Mouse (Mus musculus) CH12F3 (cell line): ENCODE results near the gene Zcchc12.

Experiments
- in situ Hi-C: fragments of 300-500 bp; cut with MboI; formaldehyde crosslinking; loops from 2 replicates; pipeline ENCODE4 v1.14.3; 2020; ENCODE audit warnings: low sequenced_read_pairs

Gene Zcchc12

DNA sequence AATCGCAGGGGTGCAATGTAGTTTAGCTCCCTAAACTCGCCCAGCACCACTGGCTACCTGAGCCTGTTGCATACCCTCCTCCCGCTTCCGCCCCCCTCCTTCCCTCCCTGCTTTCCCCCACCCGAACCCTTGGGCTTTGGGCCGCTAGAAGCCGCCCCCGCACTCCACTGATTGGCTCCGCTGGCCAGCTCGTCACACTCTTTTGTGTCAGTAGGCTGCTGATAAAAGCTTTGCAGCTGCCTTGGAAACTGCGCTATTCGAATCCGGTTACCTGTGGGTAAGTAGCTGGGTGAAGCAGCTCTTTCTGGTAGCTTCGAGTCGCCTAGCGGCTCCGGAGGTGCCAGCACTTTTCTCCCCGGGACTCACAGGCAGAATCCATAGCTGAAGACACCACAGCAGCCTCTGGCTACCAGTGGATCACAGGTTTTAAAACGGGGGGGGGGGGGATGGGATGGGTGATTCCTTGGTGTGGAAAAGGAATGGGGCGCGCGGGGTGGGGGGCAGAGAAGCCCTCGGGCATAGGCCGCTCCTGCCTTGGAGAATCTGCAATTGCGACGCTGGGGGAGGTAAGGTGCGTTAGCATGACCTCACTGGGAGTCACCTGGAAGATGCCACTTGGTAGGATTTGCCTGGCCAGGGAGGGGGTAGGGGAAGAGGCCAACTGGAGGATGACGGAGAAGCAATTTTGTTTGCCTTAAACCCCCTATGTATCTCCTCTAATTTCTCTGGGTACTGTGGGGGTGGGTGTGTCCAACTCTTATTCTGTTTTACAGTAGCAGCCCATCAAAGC lies at the start of gene Zcchc12:
Gene Zcchc12 (plus strand): TSS at position 169 of the 790 bp plus-strand sequence.
- in situ Hi-C loops: loop anchor here (25.0 kb wide), 1 partner anchor 359 kb away; no protein-coding TSS in a partner anchor

DNA sequence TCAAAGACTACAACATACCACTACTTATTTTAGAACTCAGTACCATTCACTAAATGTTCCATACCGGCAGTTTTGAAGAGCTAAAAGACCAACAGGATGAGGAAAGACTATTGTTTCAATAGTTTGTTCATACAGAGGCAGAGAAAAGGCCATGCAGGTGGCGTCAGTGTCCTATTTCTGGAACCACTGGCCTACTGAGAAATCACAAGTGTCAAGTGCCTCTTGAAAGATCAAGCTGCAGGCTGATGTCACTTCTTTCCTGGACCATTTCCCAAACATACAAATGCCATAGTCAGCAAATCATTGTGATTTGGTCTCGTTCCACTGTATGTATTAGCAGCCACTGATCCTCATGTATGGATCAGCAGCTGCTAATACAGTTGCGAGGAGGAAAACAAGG lies 49.0 kb upstream of the Zcchc12 start:
- in situ Hi-C loops: no loop called here

DNA sequence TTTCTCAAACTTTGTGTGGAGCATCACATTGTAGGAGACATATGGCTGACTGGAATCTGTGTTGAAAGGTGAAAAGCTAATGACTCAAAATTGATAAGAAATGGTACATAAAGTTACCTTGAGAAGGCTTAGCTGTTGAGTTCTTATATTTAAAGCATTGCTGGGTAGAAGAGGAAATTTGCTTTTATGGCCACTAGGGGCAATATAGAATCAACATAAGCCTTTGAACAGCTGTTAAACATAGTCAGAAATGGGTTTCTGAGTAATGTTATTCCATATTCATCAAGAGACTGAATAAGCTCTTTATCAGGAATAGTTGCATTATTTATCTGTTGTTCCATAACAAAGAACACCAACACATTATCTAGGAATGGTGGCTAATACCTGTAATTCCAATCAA lies 45.6 kb upstream of the Zcchc12 start:
- in situ Hi-C loops: no loop called here

DNA sequence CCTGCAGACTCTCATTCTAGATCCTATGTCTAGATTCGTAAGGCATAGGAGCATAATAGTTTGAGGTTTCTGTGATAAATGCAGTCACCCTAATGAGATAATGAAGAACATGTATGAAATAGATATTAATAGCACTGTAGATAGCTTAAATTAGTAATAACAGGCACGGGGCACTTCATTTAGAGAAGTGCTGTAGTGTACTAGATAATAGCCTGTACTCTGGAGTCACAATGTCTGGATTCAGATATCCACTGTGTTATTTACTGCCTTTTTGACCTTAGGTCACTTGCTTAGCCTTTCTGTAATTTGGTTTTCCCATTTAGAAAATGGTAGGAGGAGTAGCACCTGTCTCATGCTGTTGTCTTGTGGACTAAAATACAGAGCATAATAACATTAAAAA lies 39.0 kb upstream of the Zcchc12 start:
- in situ Hi-C loops: no loop called here

DNA sequence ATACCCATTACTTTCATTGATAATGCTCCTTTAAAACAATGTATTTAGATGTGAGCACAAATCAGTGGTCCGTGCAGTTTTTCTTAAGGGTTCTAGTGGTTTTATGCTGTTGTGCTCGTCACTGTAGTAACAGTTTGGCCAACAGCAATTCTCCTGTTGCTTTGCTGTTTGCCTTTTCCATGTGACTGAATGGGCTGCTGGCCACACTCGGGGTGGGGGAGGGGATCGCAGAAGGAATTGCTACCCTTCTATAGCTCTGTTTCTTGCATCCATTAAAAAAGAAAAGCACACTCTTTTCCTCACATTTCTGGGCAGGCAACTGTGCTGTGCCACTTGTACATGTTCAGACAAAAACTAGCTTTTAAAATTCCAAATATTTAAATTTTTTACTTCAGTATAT lies 34.1 kb upstream of the Zcchc12 start:
- in situ Hi-C loops: no loop called here

DNA sequence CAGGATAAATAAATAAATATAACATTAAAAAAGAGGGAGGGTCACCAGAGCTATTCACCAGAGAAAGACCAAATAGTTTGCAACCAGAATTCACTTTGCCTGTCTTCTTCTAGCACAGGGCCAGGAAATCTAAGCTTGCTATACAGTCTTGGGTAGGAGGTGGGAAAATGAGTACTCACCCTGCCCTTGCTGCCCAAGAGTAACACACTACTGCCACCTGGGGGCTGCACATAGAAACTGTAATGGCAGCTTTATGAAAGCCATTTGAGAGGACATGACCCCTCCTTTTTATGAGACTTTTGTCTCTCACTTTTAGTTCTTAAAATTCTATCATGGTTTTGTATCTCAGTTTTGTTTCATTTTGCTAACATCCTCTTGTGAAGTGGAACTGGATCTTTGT lies 12.1 kb upstream of the Zcchc12 start:
- in situ Hi-C loops: loop anchor here (25.0 kb wide), 1 partner anchor 346 kb away; no protein-coding TSS in a partner anchor

DNA sequence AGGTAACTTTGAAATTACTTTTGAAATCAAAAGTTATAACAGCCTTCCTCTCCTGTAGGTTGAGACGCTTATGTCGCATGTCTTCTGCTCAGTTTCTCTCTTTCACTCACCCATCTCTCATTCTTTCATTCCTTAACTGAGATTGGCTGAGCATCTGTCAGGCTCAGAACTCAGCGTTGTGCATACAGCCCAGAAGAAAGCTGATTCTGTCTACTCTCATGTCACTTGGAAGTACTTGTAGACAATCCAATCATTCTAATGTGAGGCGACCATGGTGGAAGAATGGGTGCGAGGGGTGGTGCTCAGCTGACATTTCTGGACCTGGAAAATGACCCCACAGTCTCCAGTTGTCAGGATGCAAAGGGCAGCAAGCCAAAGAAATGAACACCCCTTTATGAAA lies 9.7 kb upstream of the Zcchc12 start:
- in situ Hi-C loops: loop anchor here (25.0 kb wide), 1 partner anchor 349 kb away; no protein-coding TSS in a partner anchor

DNA sequence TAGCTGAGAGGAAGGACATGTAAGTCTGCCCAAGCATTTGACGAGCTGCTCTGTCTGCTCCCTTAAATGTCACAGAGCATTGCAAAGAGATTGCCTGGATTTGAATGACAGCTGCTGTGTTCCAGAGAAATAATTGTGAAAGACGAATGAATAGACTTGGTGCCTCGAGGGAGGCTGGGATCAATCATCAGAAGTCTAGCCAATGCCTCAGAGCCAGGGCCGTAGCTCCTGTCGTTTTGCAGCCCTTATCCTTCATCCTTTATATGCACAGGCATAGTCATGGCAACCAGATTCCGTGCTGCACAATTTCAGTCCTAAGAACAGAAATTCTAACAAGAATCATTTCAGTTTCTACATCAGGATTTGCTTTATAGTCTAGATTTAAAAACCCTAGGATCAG lies 9.3 kb upstream of the Zcchc12 start:
- in situ Hi-C loops: loop anchor here (25.0 kb wide), 1 partner anchor 349 kb away; no protein-coding TSS in a partner anchor

DNA sequence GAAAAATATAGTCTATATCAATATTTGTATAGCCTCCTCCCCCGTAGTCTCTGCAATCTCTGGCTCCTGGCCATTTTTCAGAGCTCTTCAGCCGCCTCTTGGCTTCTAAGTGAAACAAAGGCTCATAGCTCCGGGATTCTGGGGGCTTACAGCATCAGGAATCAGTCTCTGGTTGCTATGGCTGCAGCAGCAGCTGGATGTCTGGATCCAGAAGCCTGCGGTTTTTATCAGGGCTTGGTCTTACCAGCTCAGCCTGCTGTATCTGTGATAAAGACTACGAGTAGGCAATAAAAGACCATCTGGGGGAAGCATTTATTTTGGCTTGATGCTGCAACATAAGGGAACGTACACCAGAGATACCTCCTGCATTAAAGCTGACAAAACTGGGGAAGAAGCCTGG lies 1.8 kb upstream of the Zcchc12 start:
- in situ Hi-C loops: loop anchor here (25.0 kb wide), 1 partner anchor 357 kb away; no protein-coding TSS in a partner anchor

DNA sequence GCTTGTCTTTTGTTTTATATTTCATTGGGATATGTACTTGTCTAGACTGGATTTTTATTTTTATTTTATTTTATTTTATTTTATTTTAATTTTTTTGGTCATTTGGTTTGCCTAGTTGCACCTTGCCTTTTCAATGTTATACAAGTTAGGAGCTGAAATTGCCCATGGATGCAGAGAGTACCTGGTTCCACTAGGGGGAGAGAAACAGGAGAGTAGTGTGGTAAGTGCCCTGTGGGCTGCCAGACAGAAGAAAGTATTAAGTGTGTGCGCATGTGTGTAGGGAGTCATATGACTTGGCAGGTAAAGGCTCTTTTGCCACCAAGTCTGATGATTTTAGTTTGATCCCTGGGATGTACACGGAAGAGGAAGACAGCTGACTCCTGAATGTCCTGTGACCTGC lies 13.8 kb downstream of the Zcchc12 start:
- in situ Hi-C loops: no loop called here

DNA sequence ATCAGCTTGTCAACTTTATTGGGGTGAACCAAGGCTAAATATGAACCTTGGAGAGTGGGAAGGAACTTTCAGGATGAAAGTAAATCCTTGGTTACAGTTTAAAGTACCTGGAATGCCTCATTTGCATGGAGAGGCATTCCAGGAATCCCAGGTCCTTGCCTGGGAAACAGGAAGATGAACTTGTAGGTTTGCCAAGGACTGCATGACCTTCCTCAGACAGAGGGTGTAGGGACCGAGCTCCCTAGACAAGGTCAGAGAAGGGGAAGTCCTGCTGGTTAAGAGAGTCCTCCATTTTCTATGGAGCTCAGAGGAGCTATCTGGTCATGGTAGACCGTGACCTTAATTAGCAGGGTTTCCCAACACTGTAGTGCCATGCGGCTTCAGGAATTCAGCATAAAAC lies 15.5 kb downstream of the Zcchc12 start:
- in situ Hi-C loops: no loop called here

DNA sequence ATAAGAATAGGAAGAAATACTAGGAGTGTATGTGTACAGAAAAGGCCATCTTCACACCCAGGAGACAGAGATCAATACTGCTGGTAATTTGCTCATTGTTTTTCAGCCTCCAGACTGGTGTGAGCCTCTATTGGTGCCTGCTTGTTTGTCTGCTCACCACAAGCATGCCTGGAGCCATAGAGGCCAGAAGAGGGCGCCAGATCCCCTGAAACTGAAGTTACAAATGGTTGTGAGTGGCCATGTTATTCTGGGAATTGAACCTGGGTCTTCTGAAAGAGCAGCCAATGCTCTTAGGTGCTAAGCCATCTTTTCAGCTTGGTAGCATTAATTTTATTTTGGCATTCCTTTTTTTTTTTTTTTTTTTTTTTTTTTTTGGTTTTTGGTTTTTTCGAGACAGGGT lies 25.7 kb downstream of the Zcchc12 start:
- in situ Hi-C loops: no loop called here

DNA sequence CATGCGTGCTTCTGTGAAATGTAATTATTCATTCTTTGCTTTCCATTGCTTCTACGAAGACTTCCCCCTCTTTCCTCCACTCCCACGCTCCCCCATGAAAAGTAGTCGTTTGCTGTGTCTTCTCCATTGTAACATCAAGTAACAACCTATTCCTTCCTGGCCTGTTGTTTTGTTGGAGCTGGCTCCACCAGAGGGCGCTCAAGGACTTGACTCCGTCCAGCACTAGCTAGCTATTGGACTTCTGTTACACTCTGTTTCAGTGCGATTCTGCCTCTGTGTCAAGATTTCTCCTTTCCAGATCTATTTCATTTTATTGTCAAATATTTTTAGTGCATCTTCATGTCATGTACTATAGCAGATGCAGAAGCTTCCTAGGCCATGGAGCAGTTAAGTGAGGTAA lies 30.1 kb downstream of the Zcchc12 start:
- in situ Hi-C loops: no loop called here

DNA sequence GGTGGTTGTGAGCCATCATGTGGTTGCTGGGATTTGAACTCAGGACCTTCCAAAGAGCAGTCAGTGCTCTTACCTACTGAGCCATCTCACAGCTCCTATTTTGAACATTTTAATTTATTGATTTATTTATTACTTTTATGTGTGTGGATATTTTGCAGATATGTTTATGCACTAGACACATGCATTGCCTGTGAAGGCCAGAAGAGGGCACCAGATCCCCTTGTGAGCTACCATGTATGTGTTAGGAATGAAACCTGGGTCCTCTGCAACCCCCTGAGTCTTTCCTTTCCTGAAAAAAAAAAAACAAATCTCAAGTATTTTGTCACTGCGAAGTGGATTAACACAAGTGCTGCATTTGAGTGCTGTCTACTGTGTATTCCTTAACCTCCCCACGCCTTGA lies 30.9 kb downstream of the Zcchc12 start:
- in situ Hi-C loops: no loop called here

DNA sequence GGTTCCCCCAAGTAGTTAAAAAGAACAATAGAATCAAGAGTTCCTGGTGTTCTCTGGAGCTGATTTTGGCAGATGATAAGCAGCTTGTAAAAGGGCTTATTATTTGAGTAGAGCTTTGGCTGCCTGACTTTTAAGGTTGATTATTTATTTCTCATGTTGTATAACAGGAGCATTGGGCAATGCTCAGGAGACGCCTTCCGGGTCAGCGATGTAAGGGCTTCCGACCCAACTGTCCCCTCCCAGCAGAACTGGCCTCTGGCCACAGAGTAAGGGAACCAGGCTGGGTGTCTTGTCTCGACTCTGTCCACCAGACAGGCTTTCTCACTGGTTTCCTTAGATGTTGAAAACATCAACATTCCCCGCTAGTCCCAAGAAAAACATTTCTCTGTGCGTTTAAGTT lies 33.2 kb downstream of the Zcchc12 start:
- in situ Hi-C loops: no loop called here

DNA sequence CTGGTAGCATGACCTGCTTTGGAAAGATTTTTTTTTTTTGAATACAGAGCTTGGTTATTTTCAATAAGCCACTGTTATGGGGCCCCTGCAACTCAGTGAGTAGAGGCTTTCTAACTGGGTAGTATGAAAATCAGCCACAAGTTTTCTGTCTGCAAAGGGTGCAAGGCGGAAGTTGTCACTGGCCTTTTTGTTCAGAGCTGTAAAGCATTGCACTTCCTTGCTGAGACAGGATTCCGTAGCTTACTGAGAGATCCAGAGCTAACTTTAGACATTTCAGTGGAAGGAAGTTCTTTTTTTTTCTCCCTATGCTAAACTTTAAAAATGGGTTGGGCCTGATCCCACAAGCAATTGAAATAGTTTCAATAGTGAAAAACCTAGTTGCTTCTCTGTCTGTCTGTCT lies 33.6 kb downstream of the Zcchc12 start:
- in situ Hi-C loops: no loop called here

DNA sequence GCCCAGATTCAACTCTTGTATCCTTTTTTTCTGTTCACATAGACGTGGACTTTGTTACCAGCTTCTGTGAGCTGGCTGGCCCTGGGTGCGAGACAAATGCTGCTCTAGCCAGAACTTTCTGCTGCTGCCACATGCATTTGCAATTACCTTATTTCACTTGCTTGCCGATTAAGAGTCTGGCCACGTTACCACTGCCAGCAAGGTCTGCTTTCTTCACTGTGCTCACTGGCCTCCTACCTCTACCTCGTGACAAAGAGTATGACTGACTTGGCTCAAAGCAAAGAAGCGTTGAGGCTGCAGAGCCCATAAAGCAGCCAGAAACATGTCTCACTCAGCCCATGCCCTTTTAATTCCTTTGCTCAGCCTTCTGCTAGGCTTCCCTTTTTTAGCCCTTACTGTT lies 39.9 kb downstream of the Zcchc12 start:
- in situ Hi-C loops: no loop called here
